Mouse (Mus musculus) neural tube, embryonic 13.5 days (tissue): ENCODE measurements around the gene Gm13271. TPM values are rescaled to one million over a fixed set of nuclear protein-coding genes. Genes with fewer than 3 reads are reported as not detected.
"Not testable (repeated sequence)": the region's sequence is repeated elsewhere in the genome, so short reads cannot be mapped to it uniquely, and the experiment has no call there.

Source experiments
- ATAC-seq: fragments of 200-750 bp; cut with Nextera tagmentation; 2 replicates; pipeline ENCODE4 v1.8.0; 2017; ENCODE audit warnings: low read depth, mild to moderate bottlenecking, moderate TSS enrichment, moderate library complexity
- H3K27ac ChIP-seq: fragments of 300-500 bp; sonication (generic); replicated peaks from 2 replicates; pipeline ENCODE4 v1.5.1; 2015; ENCODE audit warnings: moderate library complexity, mild to moderate bottlenecking, inconsistent platforms
- H3K27me3 ChIP-seq: fragments of 300-500 bp; sonication (generic); 2 replicates; pipeline ENCODE4 v1.6.1; 2015; ENCODE audit warnings: mild to moderate bottlenecking, inconsistent platforms
- H3K36me3 ChIP-seq: fragments of 300-500 bp; sonication (generic); 2 replicates; pipeline ENCODE4 v1.6.1; 2015; ENCODE audit warnings: mild to moderate bottlenecking, inconsistent platforms
- H3K4me1 ChIP-seq: fragments of 300-500 bp; sonication (generic); replicated peaks from 2 replicates; pipeline ENCODE4 v1.6.1; 2015; ENCODE audit warnings: inconsistent platforms
- H3K4me2 ChIP-seq: fragments of 300-500 bp; sonication (generic); 2 replicates; pipeline ENCODE4 v1.6.1; 2015; ENCODE audit warnings: inconsistent platforms, mild to moderate bottlenecking, moderate library complexity
- H3K4me3 ChIP-seq: fragments of 300-500 bp; sonication (generic); 2 replicates; pipeline ENCODE4 v1.5.1; 2015; ENCODE audit warnings: mild to moderate bottlenecking, inconsistent platforms
- H3K9ac ChIP-seq: fragments of 300-500 bp; sonication (generic); 2 replicates; pipeline ENCODE4 v1.6.1; 2015; ENCODE audit warnings: moderate library complexity, mild to moderate bottlenecking, inconsistent platforms
- H3K9me3 ChIP-seq: fragments of 300-500 bp; sonication (generic); 2 replicates; pipeline ENCODE4 v1.6.1; 2016; ENCODE audit warnings: inconsistent platforms
- WGBS: fragments of 180-500 bp; shearing (Covaris S2); methylation state at CpG from one replicate; pipeline ENCODE4 v1.1.7; 2015; 5-methylcytosine and 5-hydroxymethylcytosine counted together
- polyA plus RNA-seq: library from polyadenylated mRNA; unstranded; fragments of >200 nt; fragmentation: Nextera tagmentation; extraction: Ambion mirVana; gene quantifications from 2 replicates; pipeline ENCODE4 v1.2.1, GENCODE M21; 2015

Gm13271 gene
- polyA plus RNA-seq, result not detected in 2 replicates

DNA sequence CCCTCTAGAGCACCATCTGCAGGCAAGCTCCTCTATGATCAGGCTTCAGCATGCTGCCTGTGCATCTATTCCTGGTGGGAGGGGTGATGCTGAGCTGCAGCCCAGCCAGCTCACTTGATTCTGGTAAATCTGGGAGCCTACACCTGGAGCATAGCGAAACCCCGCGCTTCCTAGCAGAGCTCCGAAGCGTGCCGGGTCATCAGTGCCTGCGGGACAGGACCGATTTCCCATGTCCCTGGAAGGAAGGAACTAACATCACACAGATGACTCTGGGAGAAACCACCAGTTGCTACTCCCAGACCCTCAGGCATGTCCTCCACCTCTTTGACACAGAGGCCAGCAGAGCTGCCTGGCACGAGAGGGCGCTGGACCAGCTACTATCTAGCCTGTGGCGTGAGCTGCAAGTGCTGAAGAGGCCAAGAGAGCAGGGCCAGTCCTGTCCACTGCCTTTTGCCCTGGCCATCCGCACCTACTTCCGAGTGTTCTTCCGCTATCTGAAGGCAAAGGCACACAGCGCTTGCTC is at the start of gene Gm13271:
TSS of gene Gm13271 (plus strand) at position 51 of the 523 bp plus-strand sequence.
- not testable (repeated sequence) for H3K27me3 ChIP-seq, H3K27ac ChIP-seq, H3K9me3 ChIP-seq, H3K36me3 ChIP-seq, H3K4me3 ChIP-seq, H3K4me2 ChIP-seq, ATAC-seq, H3K4me1 ChIP-seq, H3K9ac ChIP-seq
- 80% methylated on average over 15 of the region's 15 CpGs for WGBS

DNA sequence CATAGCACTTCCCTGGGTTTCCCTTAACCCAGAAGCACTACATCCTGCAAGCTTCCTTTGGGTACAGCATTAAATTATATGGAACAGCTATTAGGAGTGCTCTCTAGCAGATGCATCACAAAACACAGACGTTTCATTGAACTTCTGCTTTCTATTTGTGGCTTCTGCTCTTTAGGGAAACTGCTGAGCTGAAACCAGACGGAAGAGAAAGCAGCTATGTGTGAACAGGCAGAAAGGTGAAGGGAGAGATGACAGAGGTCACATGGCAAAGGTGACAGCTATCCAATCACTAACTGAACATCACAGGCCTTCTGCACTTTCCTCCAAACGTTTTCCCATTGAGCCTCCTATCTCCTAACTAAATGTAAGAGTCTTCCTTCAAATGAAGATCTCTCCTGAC is 48.7 kb upstream of the Gm13271 start:
- no peaks in the 10 kb centered on the region for H3K9me3 ChIP-seq
- ATAC-seq, result no peak
- WGBS, result 44% methylated on average over 3 of the region's 3 CpGs

DNA sequence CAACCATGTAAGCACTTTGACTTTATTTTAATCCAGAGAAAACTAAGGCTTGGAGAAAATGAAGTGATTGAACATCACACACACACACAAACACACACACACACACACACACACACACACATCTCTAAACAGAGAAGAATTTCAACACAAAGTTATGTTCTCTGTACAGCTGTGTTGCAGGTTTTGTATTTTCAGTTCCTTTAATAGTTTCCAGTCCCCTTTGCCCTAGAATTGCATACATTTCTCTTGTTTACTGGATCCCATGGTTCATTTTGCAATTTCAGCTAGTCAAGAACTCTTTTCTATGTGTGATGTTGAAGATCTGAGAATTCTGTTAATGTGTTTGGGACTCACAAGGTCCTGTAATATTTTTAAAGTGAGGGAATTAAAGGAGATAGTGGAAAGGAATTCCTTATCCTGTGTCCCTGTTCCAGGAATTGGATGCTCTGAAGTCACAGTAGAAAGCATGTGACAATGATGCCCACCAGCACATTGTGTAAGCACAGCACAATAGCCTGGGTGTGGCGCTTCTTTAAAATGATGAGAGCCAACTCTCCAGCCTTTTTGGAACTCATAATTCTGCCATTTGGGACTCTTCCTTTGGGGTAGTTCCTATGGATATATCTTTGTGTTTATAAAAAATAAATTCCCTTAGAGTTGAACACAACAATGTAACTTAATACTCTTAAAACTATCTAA is 47.4 kb upstream of the Gm13271 start:
- no peaks in the 10 kb centered on the region for H3K4me1 ChIP-seq
- no peak overlapping the region for H3K27ac ChIP-seq
- H3K9ac ChIP-seq, result no peak overlapping the region
- peaks cover 8% of the 10 kb centered on the region; the same call in 1 of the 2 replicates for H3K36me3 ChIP-seq
- H3K9me3 ChIP-seq, result no peaks in the 10 kb centered on the region
- H3K27me3 ChIP-seq, result no peaks in the 10 kb centered on the region
- H3K4me2 ChIP-seq, result no peak overlapping the region
- 83% methylated on average over 1 of the region's 1 CpGs for WGBS
- no peak for ATAC-seq
- H3K4me3 ChIP-seq, result no peak overlapping the region

More for the DNA sequence above, 48.7 kb upstream of the Gm13271 start:
- Histone ChIP-seq H3K36me3 (peaks cover 8% of the 10 kb centered on the region; the same call in 1 of the 2 replicates), H3K9ac (no peak overlapping the region), H3K4me3 (no peak overlapping the region), H3K27ac (no peak overlapping the region), H3K4me1 (no peaks in the 10 kb centered on the region), H3K4me2 (no peak overlapping the region), H3K27me3 (no peaks in the 10 kb centered on the region)

DNA sequence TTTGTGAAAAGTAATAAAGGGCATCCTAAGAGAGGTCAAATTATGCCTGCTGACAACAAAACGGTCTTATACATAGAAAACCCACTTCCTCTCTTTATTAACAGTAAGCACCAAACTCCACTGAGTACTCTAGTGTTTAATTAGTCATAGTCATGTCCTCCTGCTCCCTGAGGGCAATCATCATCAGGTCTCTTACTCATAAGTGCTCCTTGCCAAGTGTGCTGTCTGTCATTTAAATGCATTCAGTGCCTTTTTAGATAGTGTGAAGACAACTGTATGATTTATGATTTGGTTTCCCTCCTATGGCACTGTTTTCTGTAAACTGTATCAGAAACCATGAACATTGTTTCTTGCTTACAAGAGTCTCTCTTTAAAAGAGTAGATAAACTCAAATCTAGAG is 40.4 kb upstream of the Gm13271 start:
- H3K9me3 ChIP-seq, result no peaks in the 10 kb centered on the region
- no peak overlapping the region for H3K9ac ChIP-seq
- 86% methylated on average over 1 of the region's 1 CpGs for WGBS
- H3K4me1 ChIP-seq, result peaks cover 21% of the 10 kb centered on the region
- no peak overlapping the region for H3K27ac ChIP-seq
- no peak overlapping the region for H3K4me3 ChIP-seq
- peaks cover 47% of the 10 kb centered on the region for H3K36me3 ChIP-seq
- H3K27me3 ChIP-seq, result no peaks in the 10 kb centered on the region
- H3K4me2 ChIP-seq, result no peak overlapping the region
- ATAC-seq, result no peak

DNA sequence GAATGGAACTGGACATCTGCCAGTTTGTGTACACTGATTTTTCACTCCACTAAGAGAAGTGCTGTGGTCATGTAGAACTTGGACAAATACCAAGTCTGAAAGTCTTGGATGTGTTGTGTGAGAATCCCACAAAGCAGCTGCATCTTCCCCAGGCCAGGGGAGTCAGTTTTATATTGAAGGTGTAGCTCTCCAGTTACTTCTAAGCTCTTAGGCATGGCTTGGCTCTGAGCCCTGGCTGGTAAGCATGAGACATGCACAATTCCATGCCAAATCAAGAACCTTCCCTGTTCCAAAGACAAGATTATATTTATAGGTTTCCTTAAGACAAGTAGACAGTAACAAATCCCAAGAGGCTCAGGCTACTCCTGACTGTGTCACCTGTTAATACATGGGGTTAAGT is 39.6 kb upstream of the Gm13271 start:
- Histone ChIP-seq H3K36me3 (peaks cover 45% of the 10 kb centered on the region), H3K27ac (no peak overlapping the region), H3K4me3 (no peak overlapping the region), H3K4me1 (peaks cover 28% of the 10 kb centered on the region), H3K9ac (no peak overlapping the region), H3K9me3 (no peaks in the 10 kb centered on the region), H3K4me2 (no peak overlapping the region), H3K27me3 (no peaks in the 10 kb centered on the region)
- no peak for ATAC-seq

DNA sequence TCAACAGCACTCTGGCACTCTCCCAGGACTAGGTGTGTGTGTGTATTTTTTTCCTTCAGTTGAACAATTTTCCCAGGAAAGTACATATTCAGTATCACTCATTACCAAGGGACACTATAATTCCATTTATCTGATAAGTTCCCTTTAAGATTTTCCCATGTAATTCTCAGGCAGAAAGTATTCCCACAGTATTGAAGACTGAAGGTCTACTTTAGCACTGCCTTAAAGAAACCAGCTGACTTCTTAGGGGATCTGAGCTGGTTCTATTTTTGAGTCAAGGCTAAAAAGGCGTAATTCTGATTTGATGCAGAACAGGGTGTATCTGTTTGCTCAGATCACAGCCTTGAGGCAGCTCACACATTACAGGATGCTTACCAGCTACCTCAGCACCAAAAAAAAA is 36.0 kb upstream of the Gm13271 start:
- no peak for ATAC-seq
- Histone ChIP-seq H3K36me3 (peaks cover 40% of the 10 kb centered on the region), H3K4me2 (peak overlapping the region; percentile 88), H3K4me1 (peaks cover 42% of the 10 kb centered on the region), H3K27me3 (no peaks in the 10 kb centered on the region), H3K27ac (no peak overlapping the region), H3K9ac (peak overlapping the region; percentile 61), H3K4me3 (peak overlapping the region; percentile 29), H3K9me3 (no peaks in the 10 kb centered on the region)
- 62% methylated on average over 1 of the region's 1 CpGs for WGBS

DNA sequence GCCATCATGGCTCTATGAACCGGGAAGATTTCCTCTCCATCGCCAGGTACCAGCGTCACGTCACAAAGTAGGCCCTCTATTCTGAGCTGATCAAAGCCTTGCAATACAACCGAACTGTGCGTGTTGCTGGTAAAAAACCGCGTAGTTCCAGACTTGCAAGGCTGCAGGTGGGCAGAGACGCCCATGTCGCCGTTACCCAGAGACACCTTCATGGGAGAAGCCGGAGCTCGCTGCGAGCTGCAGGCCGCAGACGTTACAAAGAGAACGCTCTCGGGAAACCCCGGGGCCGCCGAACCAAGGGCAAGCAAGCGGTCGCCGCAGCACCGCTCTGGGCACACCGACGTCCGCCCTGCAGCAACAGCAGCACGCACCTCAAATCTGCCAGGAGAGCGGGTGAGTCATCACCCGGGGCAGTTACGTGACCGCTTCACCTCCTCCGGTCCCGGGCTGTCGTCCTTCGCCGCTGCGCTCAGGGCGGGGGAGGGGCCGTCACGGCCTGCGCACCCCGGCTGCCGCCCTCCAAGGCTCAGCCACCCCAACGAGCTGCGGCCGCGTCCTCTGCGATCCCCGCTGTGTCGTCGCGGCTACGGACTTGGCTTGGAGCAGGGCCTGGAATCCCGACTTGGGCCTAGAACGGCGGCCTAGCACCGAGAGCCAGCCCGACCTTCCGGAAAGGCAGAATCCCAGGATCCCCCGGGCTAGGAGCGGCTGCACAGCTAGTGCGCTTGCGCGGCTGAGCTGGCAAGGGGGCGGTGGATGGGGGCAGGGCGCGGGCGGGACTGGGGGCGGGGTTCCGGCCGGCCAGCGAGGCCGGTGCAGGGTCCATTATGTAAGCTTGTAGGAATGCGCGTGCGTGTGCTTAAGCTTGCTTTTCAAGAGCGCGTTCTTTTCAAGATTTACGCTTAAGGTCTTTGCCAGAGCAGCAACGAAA is 32.6 kb upstream of the Gm13271 start, which contains the start of the genes Gm26566 and Klhl9:
TSS of gene Gm26566 (plus strand) at position 15 of the 931 bp plus-strand sequence.
TSS of gene Klhl9 (minus strand) at position 675 of the 931 bp plus-strand sequence.
- no peaks in the 10 kb centered on the region for H3K27me3 ChIP-seq
- H3K4me2 ChIP-seq, result peak within 1 kb of the TSS; percentile 88
- H3K9me3 ChIP-seq, result no peaks in the 10 kb centered on the region
- ATAC-seq, result peak; percentile 97
- peak within 1 kb of the TSS; percentile 97 for H3K27ac ChIP-seq
- H3K4me1 ChIP-seq, result peaks cover 35% of the 10 kb centered on the region
- H3K9ac ChIP-seq, result peak within 1 kb of the TSS; percentile 97
- peaks cover 13% of the 10 kb centered on the region for H3K36me3 ChIP-seq
- WGBS, result under 1% methylated on average over 82 of the region's 82 CpGs
- peak within 1 kb of the TSS; percentile 76 for H3K4me3 ChIP-seq

DNA sequence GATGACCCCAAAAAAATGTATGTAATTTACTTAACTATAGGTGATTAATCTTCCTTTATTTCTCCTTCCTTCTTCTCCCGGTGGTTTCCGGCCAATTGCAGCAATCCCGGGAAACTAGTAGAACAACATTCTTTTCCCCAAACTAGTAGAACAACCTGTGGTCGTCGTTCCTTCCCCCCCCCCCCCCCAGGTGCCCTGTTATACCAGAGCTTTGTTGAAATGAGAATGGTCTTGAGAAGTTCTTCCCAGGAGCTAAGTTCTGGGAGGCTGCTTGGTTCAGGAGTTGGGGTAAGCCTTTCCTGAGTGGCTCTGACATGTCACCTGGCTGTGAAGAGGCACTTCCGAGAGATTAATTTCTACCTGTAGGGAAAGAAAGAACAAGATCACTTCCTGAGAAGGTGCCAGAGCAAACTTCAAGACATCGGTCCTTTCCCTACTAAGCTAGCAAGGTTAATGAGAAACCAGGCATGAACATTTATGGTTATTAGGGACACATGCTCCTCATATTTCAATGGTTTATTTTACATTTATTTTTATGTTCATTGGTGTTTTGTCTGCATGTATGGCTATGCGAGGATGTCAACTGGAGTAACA is 31.1 kb upstream of the Gm13271 start:
- ATAC-seq, result no peak
- 49% methylated on average over 8 of the region's 8 CpGs for WGBS
- peaks cover 26% of the 10 kb centered on the region for H3K4me1 ChIP-seq

DNA sequence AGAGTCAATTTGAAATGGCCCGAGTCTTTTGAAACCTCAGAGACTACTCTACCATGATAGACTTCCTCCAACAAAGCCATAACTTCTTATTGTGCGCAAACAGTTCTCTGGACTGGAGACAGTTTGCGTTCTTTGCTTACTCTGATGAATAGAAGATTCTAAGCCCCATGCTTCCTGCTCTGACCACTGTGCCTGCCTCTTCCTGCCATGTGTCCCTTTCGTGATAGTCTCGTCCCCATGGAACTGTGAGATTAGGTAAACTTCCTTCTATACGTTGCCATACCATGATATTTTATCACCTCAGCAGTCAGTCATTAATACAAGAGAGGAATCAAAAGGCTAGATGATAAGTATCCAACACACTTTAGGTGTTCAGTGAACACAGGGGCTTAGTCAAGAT is 27.9 kb upstream of the Gm13271 start:
- H3K4me1 ChIP-seq, result no peaks in the 10 kb centered on the region
- H3K9ac ChIP-seq, result no peak overlapping the region
- no peak overlapping the region for H3K27ac ChIP-seq
- H3K27me3 ChIP-seq, result no peaks in the 10 kb centered on the region
- 89% methylated on average over 6 of the region's 6 CpGs for WGBS
- H3K4me3 ChIP-seq, result no peak overlapping the region
- ATAC-seq, result no peak
- H3K9me3 ChIP-seq, result no peaks in the 10 kb centered on the region
- H3K36me3 ChIP-seq, result no peaks in the 10 kb centered on the region
- H3K4me2 ChIP-seq, result no peak overlapping the region

More for the DNA sequence above, 31.1 kb upstream of the Gm13271 start:
- H3K4me3 ChIP-seq, result no peak overlapping the region
- no peaks in the 10 kb centered on the region for H3K9me3 ChIP-seq
- H3K9ac ChIP-seq, result no peak overlapping the region
- no peak overlapping the region for H3K4me2 ChIP-seq
- no peak overlapping the region for H3K27ac ChIP-seq
- H3K27me3 ChIP-seq, result no peaks in the 10 kb centered on the region
- peaks cover 8% of the 10 kb centered on the region for H3K36me3 ChIP-seq

DNA sequence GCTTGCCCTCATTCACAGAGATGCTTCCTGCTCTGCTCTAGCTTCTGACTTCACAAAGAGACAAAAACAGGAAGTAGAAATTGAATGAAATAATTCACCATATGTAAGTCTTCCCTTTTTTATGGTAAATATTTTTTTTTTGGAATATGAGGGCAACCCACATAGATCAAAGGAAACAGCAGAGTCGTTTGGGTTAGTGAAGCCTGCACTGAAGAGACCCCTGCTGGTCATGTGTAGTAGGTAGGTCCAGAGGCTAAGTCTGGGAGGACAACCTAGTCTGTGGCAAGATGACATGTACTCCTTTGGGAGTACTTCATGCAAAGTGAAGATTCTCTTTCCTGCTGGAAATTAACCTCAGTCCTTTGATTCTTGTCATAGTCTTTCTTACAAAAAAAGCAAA is 27.3 kb upstream of the Gm13271 start:
- Histone ChIP-seq H3K9me3 (no peaks in the 10 kb centered on the region), H3K4me1 (no peaks in the 10 kb centered on the region), H3K27me3 (no peaks in the 10 kb centered on the region), H3K36me3 (no peaks in the 10 kb centered on the region), H3K9ac (no peak overlapping the region), H3K4me2 (no peak overlapping the region), H3K27ac (no peak overlapping the region), H3K4me3 (no peak overlapping the region)
- ATAC-seq, result no peak
- WGBS, result 3% methylated on average over 1 of the region's 1 CpGs

DNA sequence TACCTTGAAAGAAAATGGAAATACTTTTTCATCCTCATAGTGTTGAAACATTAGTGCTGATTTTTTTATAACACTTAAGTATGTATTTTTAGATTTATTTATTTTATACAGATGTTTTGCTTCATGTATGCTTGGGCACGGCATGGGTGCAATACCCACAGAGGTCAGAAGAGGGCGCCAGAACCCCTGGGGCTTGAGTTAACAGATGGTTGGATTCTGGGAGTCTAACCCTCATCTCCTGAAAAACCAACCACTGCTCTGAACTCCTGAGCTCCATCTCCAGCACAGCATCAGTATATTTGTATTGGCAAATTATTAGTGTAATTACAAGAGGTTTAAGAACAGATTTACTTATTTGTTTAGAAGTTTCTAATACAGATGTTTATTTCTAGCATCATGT is 16.2 kb upstream of the Gm13271 start:
- Histone ChIP-seq H3K4me3 (no peak overlapping the region), H3K9ac (no peak overlapping the region), H3K4me2 (no peak overlapping the region), H3K4me1 (no peaks in the 10 kb centered on the region), H3K9me3 (no peaks in the 10 kb centered on the region), H3K36me3 (no peaks in the 10 kb centered on the region), H3K27me3 (no peaks in the 10 kb centered on the region), H3K27ac (no peak overlapping the region)
- WGBS, result 5% methylated on average over 2 of the region's 2 CpGs
- ATAC-seq, result no peak

DNA sequence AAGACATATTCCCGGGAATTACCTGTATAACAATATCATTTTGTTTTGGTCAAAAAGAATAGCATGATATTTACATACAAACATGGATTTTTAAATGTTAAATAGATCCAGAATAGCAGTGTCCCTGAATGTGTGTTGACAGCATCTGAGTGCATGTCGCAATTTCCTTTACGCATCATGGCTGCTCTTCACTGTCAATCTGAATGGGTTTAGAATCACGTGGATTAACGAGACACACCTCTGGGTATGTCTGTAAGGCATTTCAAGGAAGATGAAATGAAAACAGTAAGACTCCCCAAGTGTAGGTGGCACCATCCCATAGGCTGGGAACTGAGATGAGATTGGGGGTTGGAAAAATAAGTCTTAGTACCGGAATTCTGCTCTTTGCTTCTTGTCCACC is 15.6 kb upstream of the Gm13271 start:
- Histone ChIP-seq H3K4me2 (no peak overlapping the region), H3K9ac (no peak overlapping the region), H3K36me3 (no peaks in the 10 kb centered on the region), H3K4me3 (no peak overlapping the region), H3K27ac (no peak overlapping the region), H3K27me3 (no peaks in the 10 kb centered on the region), H3K4me1 (no peaks in the 10 kb centered on the region), H3K9me3 (no peaks in the 10 kb centered on the region)
- WGBS, result 90% methylated on average over 6 of the region's 6 CpGs
- no peak for ATAC-seq
